Mouse (Mus musculus) stomach, embryonic 16.5 days (tissue): ENCODE measurements around the gene Tcf21. TPM values are rescaled to one million over a fixed set of nuclear protein-coding genes. Genes with fewer than 3 reads are reported as not detected.

Source experiments
- ATAC-seq: fragments of 200-750 bp; cut with Nextera tagmentation; 2 replicates; pipeline ENCODE4 v1.8.0; 2017; ENCODE audit warnings: moderate number of reproducible peaks, moderate TSS enrichment; ENCODE audit not compliant: insufficient read depth, low FRiP score
- H3K27ac ChIP-seq: fragments of 300-500 bp; sonication (generic); 2 replicates; pipeline ENCODE4 v1.5.1; 2014; ENCODE audit warnings: low read length
- H3K27me3 ChIP-seq: fragments of 300-500 bp; sonication (generic); 2 replicates; pipeline ENCODE4 v1.6.1; 2014; ENCODE audit warnings: low read length, control low read depth, mixed read lengths; ENCODE audit not compliant: control insufficient read depth, insufficient read depth
- H3K36me3 ChIP-seq: fragments of 300-500 bp; sonication (generic); 2 replicates; pipeline ENCODE4 v1.6.1; 2014; ENCODE audit warnings: low read length; ENCODE audit not compliant: control insufficient read depth, insufficient read depth
- H3K4me1 ChIP-seq: fragments of 300-500 bp; sonication (generic); 2 replicates; pipeline ENCODE4 v1.6.1; 2014; ENCODE audit warnings: low read length, control low read depth, mixed read lengths; ENCODE audit not compliant: control insufficient read depth, insufficient read depth
- H3K4me2 ChIP-seq: fragments of 300-500 bp; sonication (generic); 2 replicates; pipeline ENCODE4 v1.6.1; 2014; ENCODE audit warnings: low read depth, low read length, mixed read lengths
- H3K4me3 ChIP-seq: fragments of 300-500 bp; sonication (generic); replicated peaks from 2 replicates; pipeline ENCODE4 v1.5.1; 2014; ENCODE audit warnings: mild to moderate bottlenecking, low read length
- H3K9ac ChIP-seq: fragments of 300-500 bp; sonication (generic); 2 replicates; pipeline ENCODE4 v1.6.1; 2014; ENCODE audit warnings: low read length
- H3K9me3 ChIP-seq: fragments of 300-500 bp; sonication (generic); replicated peaks from 2 replicates; pipeline ENCODE4 v1.6.1; 2016; ENCODE audit warnings: low read length, control low read depth; ENCODE audit not compliant: control insufficient read depth
- whole genome bisulfite sequencing: fragments of 180-500 bp; shearing (Covaris S2); extraction: QIAGEN DNeasy Blood & Tissue Kit; methylation state at CpG from one replicate; pipeline ENCODE4 v1.1.7; 2014; 5-methylcytosine and 5-hydroxymethylcytosine counted together
- polyA plus RNA-seq: library from polyadenylated mRNA; unstranded; fragments of >200 nt; fragmentation: Nextera tagmentation; extraction: Ambion mirVana; gene quantifications from 2 replicates; pipeline ENCODE4 v1.2.1, GENCODE M21; 2015

Tcf21 gene
- polyA plus RNA-seq, 1 experiment from 2014 or later: 202 TPM

DNA sequence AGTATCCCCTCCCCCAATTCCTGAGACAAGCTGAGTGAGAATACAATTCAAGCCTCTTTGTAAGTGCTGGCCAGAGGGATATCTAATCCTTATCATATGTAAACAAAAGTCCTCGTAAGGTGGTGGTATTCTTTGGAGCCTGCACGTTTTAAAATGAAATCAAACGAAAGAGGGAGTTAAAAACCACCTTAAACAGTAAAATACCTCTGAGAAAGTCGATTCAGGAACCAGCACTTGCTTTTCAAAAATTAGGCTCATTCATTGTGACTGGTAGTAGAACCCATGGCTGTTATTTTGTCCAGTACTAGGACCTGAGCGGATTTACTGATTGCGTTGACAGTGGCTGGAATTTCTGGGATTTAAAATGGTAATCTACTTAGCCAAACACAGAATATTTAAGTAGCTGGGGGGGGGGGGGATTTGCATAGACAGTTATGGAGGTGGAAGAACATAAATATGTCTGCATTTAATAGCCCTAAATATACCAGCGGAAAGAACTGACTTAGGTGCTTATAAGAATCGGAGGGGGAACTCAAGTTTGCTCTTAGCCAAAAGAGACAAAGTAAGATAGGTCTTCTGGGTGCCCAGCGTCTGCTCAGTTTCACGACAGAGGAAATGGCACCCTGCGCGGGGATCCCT lies 1.3 kb downstream of the Tcf21 start:
- H3K27ac ChIP-seq: peak overlapping the region; percentile 97
- H3K9me3 ChIP-seq: no peaks in the 10 kb centered on the region
- peaks cover 11% of the 10 kb centered on the region for H3K27me3 ChIP-seq
- H3K9ac ChIP-seq: peak overlapping the region; percentile 87
- H3K4me3 ChIP-seq: peak overlapping the region; percentile 59
- peaks cover 10% of the 10 kb centered on the region; the same call in 1 of the 2 replicates for H3K4me1 ChIP-seq
- no peak for ATAC-seq
- H3K4me2 ChIP-seq: peak overlapping the region; percentile 43
- 1% methylated on average over 12 of the region's 12 CpGs for WGBS
- no peaks in the 10 kb centered on the region for H3K36me3 ChIP-seq

DNA sequence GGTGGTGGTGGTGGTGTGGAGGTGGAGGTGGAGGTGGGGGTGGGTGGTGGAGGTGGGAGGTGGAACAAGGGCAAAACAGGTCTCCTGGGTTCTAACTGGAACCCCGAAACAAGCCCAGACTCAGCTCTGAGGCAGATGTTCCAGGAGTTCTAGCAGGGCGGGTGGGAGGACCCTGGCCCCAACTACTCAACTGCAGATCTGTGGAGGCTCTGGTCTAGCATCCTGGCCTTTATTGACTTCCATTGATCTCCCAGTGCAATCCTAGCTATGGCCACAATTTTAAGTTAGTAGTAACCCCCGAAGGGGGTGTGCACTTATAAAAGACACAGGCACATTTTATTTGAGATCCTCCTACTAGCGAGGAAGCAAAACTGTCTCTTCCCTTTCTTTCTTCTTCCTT lies 2.0 kb downstream of the Tcf21 start:
- Histone ChIP-seq H3K27me3 (peaks cover 16% of the 10 kb centered on the region), H3K36me3 (no peaks in the 10 kb centered on the region), H3K27ac (peak overlapping the region; percentile 93), H3K4me1 (peaks cover 6% of the 10 kb centered on the region; the same call in 1 of the 2 replicates), H3K4me3 (peak overlapping the region; percentile 59), H3K4me2 (peak overlapping the region; percentile 46), H3K9ac (peak overlapping the region; percentile 79), H3K9me3 (no peaks in the 10 kb centered on the region)
- no peak for ATAC-seq
- 9% methylated on average over 4 of the region's 4 CpGs for WGBS

DNA sequence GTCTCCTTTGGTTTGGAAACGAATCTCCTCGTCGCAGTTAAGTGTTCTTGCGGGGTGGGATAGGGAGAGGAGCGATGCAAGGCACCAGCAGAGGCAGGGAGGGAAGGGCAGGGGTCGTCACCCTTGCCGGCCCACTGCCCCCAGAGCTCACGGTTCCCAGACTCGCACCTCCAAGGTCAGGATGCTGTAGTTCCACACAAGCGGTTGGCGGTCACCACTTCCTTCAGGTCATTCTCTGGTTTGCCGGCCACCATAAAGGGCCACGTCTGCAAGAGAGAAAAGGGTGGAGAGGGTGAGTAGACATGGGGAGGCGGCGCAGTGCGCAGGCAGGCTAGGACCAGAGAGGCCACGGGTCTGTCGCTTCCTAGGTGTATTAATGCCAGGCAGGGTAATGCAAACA lies 2.4 kb downstream of the Tcf21 start:
- WGBS: 3% methylated on average over 18 of the region's 18 CpGs
- peak overlapping the region; percentile 59 for H3K4me3 ChIP-seq
- peaks cover 5% of the 10 kb centered on the region; the same call in 1 of the 2 replicates for H3K4me1 ChIP-seq
- H3K9me3 ChIP-seq: no peaks in the 10 kb centered on the region
- ATAC-seq: no peak
- H3K27me3 ChIP-seq: peaks cover 16% of the 10 kb centered on the region
- peak overlapping the region; percentile 93 for H3K27ac ChIP-seq
- H3K36me3 ChIP-seq: no peaks in the 10 kb centered on the region
- peak overlapping the region; percentile 46 for H3K4me2 ChIP-seq
- H3K9ac ChIP-seq: peak overlapping the region; percentile 79

DNA sequence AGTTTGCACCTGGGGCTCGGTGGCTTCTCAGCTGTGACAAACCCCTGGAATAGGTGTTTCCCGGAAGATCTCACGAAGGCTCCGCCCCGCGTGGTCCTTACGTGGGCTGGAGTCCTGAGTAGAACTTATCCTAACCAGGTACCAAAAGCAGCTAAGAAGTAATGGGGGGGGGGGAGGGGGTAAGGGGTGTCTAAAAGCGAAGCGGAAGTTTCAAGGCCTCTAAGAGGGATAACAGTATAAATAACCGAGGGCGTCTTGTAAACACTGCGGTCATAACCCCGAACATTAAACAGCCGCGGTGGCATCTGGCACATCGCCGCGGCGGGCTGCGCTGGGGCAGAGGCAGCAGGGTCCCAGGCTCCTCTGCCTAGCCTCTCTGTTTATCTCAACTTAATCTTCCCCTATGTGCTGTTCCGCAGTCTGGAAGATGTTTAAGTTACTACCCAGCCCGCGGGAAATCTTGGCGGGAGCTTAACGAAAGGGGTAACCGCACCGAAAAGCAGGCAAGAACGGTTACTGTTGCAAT lies 3.7 kb downstream of the Tcf21 start:
- no peak for ATAC-seq
- WGBS: under 1% methylated on average over 28 of the region's 28 CpGs
- Histone ChIP-seq H3K9me3 (no peaks in the 10 kb centered on the region), H3K9ac (peak overlapping the region; percentile 73), H3K27ac (peak overlapping the region; percentile 92), H3K36me3 (no peaks in the 10 kb centered on the region), H3K27me3 (peaks cover 16% of the 10 kb centered on the region), H3K4me1 (peaks cover 5% of the 10 kb centered on the region), H3K4me3 (peak overlapping the region; percentile 52), H3K4me2 (peak overlapping the region; percentile 46)

DNA sequence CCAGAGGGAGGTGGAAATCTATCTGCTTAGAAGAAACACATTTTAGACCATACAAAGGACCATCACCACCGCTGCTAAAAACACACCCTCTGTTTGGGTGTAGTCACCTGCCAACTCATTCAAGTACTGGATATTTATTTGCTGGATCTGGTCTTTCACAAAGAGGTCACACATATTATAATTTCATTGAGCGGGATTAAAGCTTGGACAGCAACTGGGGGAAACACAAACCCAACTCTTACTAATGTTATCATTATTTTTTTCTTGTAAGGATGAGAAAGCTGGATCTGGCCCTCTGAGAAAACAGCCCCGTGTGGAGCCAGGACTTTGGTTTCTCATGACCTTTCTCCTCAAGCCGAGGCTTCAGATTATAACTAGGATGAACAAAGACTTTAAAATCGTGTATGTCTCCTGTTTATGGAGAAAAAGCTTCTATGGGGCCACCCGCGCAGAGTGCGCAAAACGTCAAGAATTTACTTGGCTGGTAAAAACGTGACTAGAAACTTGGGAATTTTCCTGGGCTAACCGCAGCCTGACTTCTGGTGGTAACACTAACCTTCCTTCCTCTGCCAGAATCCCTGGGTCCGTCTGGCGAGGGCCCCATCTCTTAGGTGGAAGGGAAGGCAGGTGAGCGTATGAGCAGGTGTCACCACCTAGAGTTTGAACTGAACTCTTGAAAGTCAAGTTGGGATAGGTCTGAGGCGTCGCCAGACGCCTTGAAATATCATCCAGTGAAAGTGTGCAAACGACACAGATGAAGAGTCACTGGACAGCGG lies 4.3 kb downstream of the Tcf21 start:
- Histone ChIP-seq H3K36me3 (no peaks in the 10 kb centered on the region), H3K4me2 (peak overlapping the region; percentile 46), H3K4me3 (peak overlapping the region; percentile 52), H3K27me3 (peaks cover 16% of the 10 kb centered on the region), H3K9me3 (no peaks in the 10 kb centered on the region), H3K9ac (peak overlapping the region; percentile 73), H3K27ac (peak overlapping the region; percentile 92), H3K4me1 (peaks cover 5% of the 10 kb centered on the region)
- 4% methylated on average over 19 of the region's 19 CpGs for WGBS
- no peak for ATAC-seq

DNA sequence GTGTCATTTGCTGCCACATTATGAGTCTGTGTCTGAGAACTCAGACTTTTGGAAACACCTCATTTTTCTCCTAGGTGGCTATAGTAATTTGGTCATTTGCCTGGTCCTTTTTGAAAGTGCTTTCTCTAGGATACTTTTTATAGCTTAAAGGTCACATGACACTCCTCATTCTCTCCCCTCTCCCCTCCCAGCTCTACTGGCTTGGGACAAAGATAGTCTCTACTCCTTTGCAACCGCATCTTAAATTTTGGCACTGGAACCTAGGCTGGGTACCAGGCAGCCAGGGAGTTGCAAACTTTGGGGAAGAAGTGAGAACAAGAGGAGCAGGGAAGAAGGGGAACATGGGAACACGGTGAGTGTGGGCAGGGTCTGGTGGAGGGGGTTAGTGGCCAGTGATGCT lies 5.2 kb downstream of the Tcf21 start:
- Histone ChIP-seq H3K4me1 (peaks cover 5% of the 10 kb centered on the region), H3K9ac (peak overlapping the region; percentile 59), H3K9me3 (no peaks in the 10 kb centered on the region), H3K4me2 (peak overlapping the region; percentile 46), H3K27me3 (peaks cover 16% of the 10 kb centered on the region), H3K27ac (peak overlapping the region; percentile 92), H3K36me3 (no peaks in the 10 kb centered on the region), H3K4me3 (peak overlapping the region; percentile 52)
- ATAC-seq: no peak
- 0% methylated on average over 2 of the region's 2 CpGs for WGBS

DNA sequence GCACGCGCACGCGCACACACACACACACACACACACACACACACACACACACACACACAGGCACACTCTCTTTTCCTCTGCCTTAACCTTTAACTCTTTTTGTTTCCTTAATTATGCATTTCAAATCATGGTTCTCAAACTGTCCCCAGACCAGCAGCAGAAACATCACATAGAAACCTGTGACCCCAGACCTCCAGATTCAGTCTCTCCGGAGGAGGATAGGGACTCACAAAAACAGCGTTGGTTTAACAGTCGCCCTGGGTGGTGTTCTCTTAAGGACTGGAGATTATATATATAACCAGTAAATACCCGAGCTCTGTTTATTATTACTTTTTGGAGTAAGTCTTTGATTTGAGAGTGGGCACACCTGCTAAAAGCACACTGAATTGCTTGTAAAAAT lies 5.7 kb downstream of the Tcf21 start:
- peaks cover 16% of the 10 kb centered on the region for H3K27me3 ChIP-seq
- peak overlapping the region; percentile 46 for H3K4me2 ChIP-seq
- no peaks in the 10 kb centered on the region for H3K9me3 ChIP-seq
- no peak for ATAC-seq
- under 1% methylated on average over 4 of the region's 8 CpGs for WGBS
- no peaks in the 10 kb centered on the region for H3K36me3 ChIP-seq
- H3K4me1 ChIP-seq: peaks cover 5% of the 10 kb centered on the region
- peak overlapping the region; percentile 59; the same call in 1 of the 2 replicates for H3K9ac ChIP-seq
- peak overlapping the region; percentile 52 for H3K4me3 ChIP-seq
- peak overlapping the region; percentile 92; the same call in 1 of the 2 replicates for H3K27ac ChIP-seq

DNA sequence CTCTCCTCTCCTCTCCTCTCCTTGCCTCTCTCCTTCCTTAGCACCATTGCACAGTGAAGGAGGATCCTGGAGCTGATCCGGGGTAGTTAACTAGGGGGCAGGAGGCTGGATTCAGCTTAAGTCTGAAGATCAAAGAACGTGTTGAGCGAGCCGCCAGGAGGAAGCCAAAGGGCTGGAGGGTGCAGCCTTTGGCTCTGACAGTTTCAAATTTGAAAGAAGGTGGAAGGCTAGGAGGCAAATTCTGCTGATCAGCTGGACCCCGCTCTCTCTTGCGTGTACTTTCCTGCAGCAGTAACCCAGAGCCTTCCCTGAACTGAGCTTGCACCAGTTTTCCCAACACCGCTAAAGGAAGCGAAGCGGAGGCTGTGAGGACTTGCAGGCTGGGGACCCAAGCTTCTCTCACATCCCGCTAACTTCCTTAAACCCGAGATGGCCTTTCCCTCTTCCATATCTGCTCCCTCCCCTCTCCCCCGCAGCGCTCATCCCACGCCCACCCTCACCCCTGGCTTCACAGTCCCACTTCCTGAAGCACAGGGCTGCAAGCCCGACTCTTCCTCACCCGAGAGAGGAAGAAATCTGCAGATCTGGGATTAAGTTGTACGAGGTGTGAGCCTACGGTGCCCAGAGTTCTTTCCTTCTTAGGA lies 6.5 kb downstream of the Tcf21 start:
- H3K4me3 ChIP-seq: peak overlapping the region; percentile 37
- no peaks in the 10 kb centered on the region for H3K9me3 ChIP-seq
- H3K4me2 ChIP-seq: peak overlapping the region; percentile 46
- peak; percentile 61; the same call in 1 of the 2 replicates for ATAC-seq
- H3K36me3 ChIP-seq: no peaks in the 10 kb centered on the region
- peaks cover 5% of the 10 kb centered on the region for H3K4me1 ChIP-seq
- H3K9ac ChIP-seq: peak overlapping the region; percentile 70
- peaks cover 16% of the 10 kb centered on the region for H3K27me3 ChIP-seq
- WGBS: 3% methylated on average over 18 of the region's 18 CpGs
- H3K27ac ChIP-seq: peak overlapping the region; percentile 84
